Mouse (Mus musculus) heart, embryonic 15.5 days (tissue): ENCODE measurements around the gene Rxfp2. TPM values are rescaled to one million over a fixed set of nuclear protein-coding genes. Genes with fewer than 3 reads are reported as not detected.

Source experiments
- ATAC-seq: fragments of 200-750 bp; cut with Nextera tagmentation; replicated peaks from 2 replicates; pipeline ENCODE4 v1.8.0; 2017; ENCODE audit warnings: low read depth, moderate TSS enrichment; ENCODE audit not compliant: insufficient number of reproducible peaks, insufficient read depth, low FRiP score
- H3K27ac ChIP-seq: fragments of 300-500 bp; sonication (generic); 2 replicates; pipeline ENCODE4 v1.5.1; 2015; ENCODE audit warnings: mild to moderate bottlenecking, inconsistent platforms
- H3K27me3 ChIP-seq: fragments of 300-500 bp; sonication (generic); 2 replicates; pipeline ENCODE4 v1.6.1; 2015; ENCODE audit warnings: inconsistent platforms
- H3K36me3 ChIP-seq: fragments of 300-500 bp; sonication (generic); 2 replicates; pipeline ENCODE4 v1.6.1; 2015; ENCODE audit warnings: mild to moderate bottlenecking, inconsistent platforms
- H3K4me1 ChIP-seq: fragments of 300-500 bp; sonication (generic); replicated peaks from 2 replicates; pipeline ENCODE4 v1.6.1; 2015; ENCODE audit warnings: inconsistent platforms
- H3K4me2 ChIP-seq: fragments of 300-500 bp; sonication (generic); 2 replicates; pipeline ENCODE4 v1.6.1; 2015; ENCODE audit warnings: inconsistent platforms, mild to moderate bottlenecking, moderate library complexity
- H3K4me3 ChIP-seq: fragments of 300-500 bp; sonication (generic); 2 replicates; pipeline ENCODE4 v1.5.1; 2015; ENCODE audit warnings: mild to moderate bottlenecking, inconsistent platforms
- H3K9ac ChIP-seq: fragments of 300-500 bp; sonication (generic); 2 replicates; pipeline ENCODE4 v1.6.1; 2015; ENCODE audit warnings: mild to moderate bottlenecking, inconsistent platforms
- H3K9me3 ChIP-seq: fragments of 300-500 bp; sonication (generic); replicated peaks from 2 replicates; pipeline ENCODE4 v1.6.1; 2016; ENCODE audit warnings: inconsistent platforms
- WGBS: fragments of 180-500 bp; shearing (Covaris S2); methylation state at CpG from one replicate; pipeline ENCODE4 v1.1.7; 2015; ENCODE audit warnings: mixed read lengths; 5-methylcytosine and 5-hydroxymethylcytosine counted together
- polyA plus RNA-seq: library from polyadenylated mRNA; unstranded; fragments of >200 nt; fragmentation: Nextera tagmentation; extraction: Ambion mirVana; gene quantifications from 2 replicates; pipeline ENCODE4 v1.2.1, GENCODE M21; 2015

Gene Rxfp2
- polyA plus RNA-seq, 1 experiment from 2014 or later, result 0.31 TPM

- H3K9me3 ChIP-seq, result no peaks in the 10 kb centered on the region
- H3K4me3 ChIP-seq, result no peak overlapping the region
- H3K9ac ChIP-seq, result no peak overlapping the region
- H3K36me3 ChIP-seq, result no peaks in the 10 kb centered on the region
- H3K4me2 ChIP-seq, result no peak overlapping the region
- H3K4me1 ChIP-seq, result peaks cover 5% of the 10 kb centered on the region; the same call in 1 of the 2 replicates
- WGBS, result 45% methylated on average over 7 of the region's 7 CpGs
- H3K27ac ChIP-seq, result no peak overlapping the region
- no peaks in the 10 kb centered on the region for H3K27me3 ChIP-seq
- no peak for ATAC-seq
Observed at GRCm38 (mm10) chr5:150131166-150131565, 112.7 kb downstream of the Rxfp2 start.

Other genes starting within 250 kb of the Rxfp2 start
- 26.7 and 30.3 TPM in 2 replicates for gene Fry, start 100.0 kb downstream of the Rxfp2 start, polyA plus RNA-seq